Mouse (Mus musculus): ENCODE data around the gene Vps8. TPM values are rescaled to one million over a fixed set of nuclear protein-coding genes. Genes with fewer than 3 reads are reported as not detected.

The Vps8 gene
- total RNA-seq, 2 experiments from 2014 or later = 7.7 to 7.8 TPM

DNA sequence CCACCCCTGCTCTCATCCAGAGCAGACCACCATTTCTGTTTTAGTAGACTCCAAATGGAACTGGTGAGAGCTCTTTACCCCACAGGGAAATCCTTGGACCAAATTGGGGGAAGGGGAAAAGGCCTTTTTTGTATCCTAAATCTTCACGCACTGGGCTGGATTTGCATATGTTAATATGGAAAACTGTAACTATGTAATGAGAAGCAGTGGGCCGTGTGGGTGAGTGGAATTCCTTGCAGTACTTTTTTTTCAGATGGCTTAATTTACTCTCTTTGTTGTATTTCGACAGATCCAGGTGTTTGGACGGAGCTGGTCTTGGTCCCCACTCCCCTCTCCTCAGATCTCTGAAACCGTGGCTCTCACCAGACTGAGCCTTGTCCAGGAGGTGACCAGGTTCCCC is 32.2 kb upstream of the Vps8 start:
- H3K4me3 ChIP-seq = no peak overlapping the region
- no peak overlapping the region for H3K27ac ChIP-seq
- intact Hi-C loops (cut with DNase I) = loop anchor here (5.0 kb wide), 1 partner anchor 143 kb away; no protein-coding TSS in a partner anchor
- DNase-seq = no peak
- TF ChIP-seq CTCF (IDR thresholded peaks at IDR 0.05) = no peak

- intact Hi-C loops (cut with DNase I) = loop anchor here (1.0 to 5.0 kb wide), 2 partner anchors 145 to 188 kb away; partner anchors contain the start of gene Ephb3
- no peak; the same call in 1 of the 2 replicates for TF ChIP-seq CTCF (IDR thresholded peaks at IDR 0.05)
- no peak overlapping the region for H3K4me3 ChIP-seq
- no peak overlapping the region for H3K27ac ChIP-seq
- no peak for DNase-seq
These were observed 30.8 kb upstream of the Vps8 start for GRCm38 (mm10) chr16:21392099-21392498.

GRCm38 (mm10) chr16:21392517-21393112 is 30.3 kb upstream of the Vps8 start:
- peak; percentile 84 for DNase-seq
- TF ChIP-seq CTCF (IDR thresholded peaks at IDR 0.05) = peak; percentile 90
- intact Hi-C loops (cut with DNase I) = loop anchor here (1.0 to 5.0 kb wide), 2 partner anchors 145 to 188 kb away; partner anchors contain the start of gene Ephb3
- no peak overlapping the region for H3K27ac ChIP-seq
- no peak overlapping the region for H3K4me3 ChIP-seq

- intact Hi-C loops (cut with DNase I) = no loop called here
- TF ChIP-seq CTCF (IDR thresholded peaks at IDR 0.05) = no peak
- DNase-seq = no peak
- Histone ChIP-seq H3K4me3 (no peak overlapping the region), H3K27ac (no peak overlapping the region)
These were observed 27.4 kb upstream of the Vps8 start for GRCm38 (mm10) chr16:21395546-21395945.

DNA sequence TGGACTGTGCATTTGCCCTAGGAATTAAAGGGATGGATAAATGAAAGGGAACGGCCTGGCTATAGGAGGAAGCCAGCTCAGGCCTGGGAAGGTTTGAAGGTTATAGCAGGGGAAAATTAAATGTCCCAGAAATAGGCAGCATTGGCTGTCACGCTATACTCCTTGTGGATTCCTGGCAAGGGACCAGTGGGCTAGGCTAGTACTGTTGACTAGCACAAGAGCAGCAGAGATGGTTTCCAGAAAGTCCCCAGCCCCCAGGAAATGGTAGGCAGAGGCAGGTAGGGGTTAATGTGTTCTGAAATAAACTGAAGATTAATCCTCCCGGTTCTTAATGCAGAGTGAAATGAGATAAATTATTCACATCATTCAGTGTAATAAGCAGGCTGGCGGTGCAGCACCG is 25.2 kb upstream of the Vps8 start:
- DNase-seq = no peak
- no peak for TF ChIP-seq CTCF (IDR thresholded peaks at IDR 0.05)
- H3K4me3 ChIP-seq = no peak overlapping the region
- intact Hi-C loops (cut with DNase I) = no loop called here
- H3K27ac ChIP-seq = no peak overlapping the region

DNA sequence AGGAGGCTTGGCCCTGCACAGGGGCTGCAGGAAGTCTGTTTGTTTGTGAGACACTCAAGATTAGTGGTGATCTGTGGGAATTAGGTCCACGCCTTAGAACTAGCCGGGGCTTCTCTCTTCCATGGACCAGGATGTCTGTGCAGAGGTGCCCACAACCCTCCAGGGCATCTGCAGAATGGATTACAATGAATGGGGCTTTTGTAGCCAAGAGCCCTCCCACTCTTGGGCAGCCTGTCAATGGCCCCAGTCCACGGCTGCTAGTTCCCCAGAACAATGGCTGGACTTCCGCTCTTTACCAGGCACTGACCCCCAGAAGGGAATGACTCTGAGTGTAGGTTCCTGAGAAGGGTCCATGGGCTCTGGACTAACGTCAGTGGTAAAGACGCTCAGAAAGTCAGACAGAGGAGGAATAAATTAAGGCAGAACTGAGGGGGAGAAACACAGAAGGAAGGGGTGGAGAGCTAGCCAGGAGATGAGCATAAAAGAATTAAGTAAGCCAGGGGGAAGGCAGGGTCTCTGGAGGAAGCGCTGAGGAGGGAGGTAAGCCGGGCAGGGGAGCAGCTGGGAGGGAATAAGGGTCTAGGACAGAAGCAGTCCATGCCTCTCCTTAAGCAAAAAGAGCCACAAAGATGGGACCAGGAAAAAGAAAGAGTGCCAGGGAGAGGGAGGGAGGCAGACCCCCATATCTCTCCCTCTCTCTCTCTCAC is 24.4 kb upstream of the Vps8 start:
- Histone ChIP-seq H3K27ac (no peak overlapping the region), H3K4me3 (no peak overlapping the region)
- DNase-seq = no peak
- no peak for TF ChIP-seq CTCF (IDR thresholded peaks at IDR 0.05)
- intact Hi-C loops (cut with DNase I) = no loop called here

GRCm38 (mm10) chr16:21399942-21400341 is 23.0 kb upstream of the Vps8 start:
- H3K27ac ChIP-seq = no peak overlapping the region
- no peak overlapping the region for H3K4me3 ChIP-seq
- no peak for DNase-seq
- intact Hi-C loops (cut with DNase I) = no loop called here
- no peak for TF ChIP-seq CTCF (IDR thresholded peaks at IDR 0.05)

GRCm38 (mm10) chr16:21402068-21402467 is 20.9 kb upstream of the Vps8 start:
- peak; percentile 43 for DNase-seq
- intact Hi-C loops (cut with DNase I) = no loop called here
- no peak overlapping the region for H3K27ac ChIP-seq
- no peak for TF ChIP-seq CTCF (IDR thresholded peaks at IDR 0.05)
- H3K4me3 ChIP-seq = peak overlapping the region; percentile 57

GRCm38 (mm10) chr16:21403402-21403801 is 19.5 kb upstream of the Vps8 start:
- intact Hi-C loops (cut with DNase I) = no loop called here
- Histone ChIP-seq H3K4me3 (no peak overlapping the region), H3K27ac (no peak overlapping the region)
- TF ChIP-seq CTCF (IDR thresholded peaks at IDR 0.05) = no peak
- DNase-seq = no peak

DNA sequence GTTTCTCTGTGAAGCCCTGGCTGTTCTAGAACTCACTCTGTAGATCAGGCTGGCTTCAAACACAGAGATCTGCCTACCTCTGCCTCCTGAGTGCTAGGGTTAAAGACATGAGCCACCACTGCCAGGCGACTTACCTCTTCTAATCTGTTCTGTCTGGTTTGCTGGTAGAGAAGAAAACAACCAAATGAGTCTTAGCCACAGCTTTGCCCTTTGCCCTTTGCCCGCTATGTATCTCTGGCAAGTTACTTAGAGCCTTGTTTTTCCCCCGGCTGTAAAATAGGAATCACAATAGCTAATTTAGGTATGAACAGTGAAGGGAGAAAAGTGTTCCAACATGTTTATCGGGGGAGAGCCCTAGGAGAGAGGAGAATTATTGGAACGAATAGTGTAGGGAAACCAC is 18.3 kb upstream of the Vps8 start:
- TF ChIP-seq CTCF (IDR thresholded peaks at IDR 0.05) = no peak
- Histone ChIP-seq H3K4me3 (no peak overlapping the region), H3K27ac (no peak overlapping the region)
- intact Hi-C loops (cut with DNase I) = no loop called here
- DNase-seq = no peak

- no peak for DNase-seq
- no peak for TF ChIP-seq CTCF (IDR thresholded peaks at IDR 0.05)
- intact Hi-C loops (cut with DNase I) = no loop called here
- H3K4me3 ChIP-seq = no peak overlapping the region
- H3K27ac ChIP-seq = no peak overlapping the region
These were observed 17.5 kb upstream of the Vps8 start for GRCm38 (mm10) chr16:21405224-21405969.

DNA sequence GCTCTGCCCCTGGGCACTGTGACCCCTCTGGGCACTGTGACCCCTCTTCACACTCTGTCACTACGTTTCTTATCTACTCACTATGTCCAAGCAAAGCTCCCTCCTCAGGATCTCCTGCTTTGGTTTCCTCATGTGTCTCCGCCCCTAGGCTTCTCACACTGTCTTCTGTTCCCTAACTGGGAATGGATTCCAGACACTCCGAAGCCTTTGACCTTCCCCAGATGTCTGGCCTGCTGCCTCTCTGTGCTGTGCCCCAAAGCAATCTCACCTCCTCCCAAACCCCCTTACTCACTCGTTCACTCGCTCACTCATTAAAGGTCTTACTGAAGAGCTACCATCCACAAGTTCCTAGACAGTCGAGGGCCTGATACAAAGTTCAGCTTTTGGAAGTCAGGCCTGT is 16.8 kb upstream of the Vps8 start:
- intact Hi-C loops (cut with DNase I) = no loop called here
- no peak for TF ChIP-seq CTCF (IDR thresholded peaks at IDR 0.05)
- no peak for DNase-seq
- no peak overlapping the region for H3K4me3 ChIP-seq
- no peak overlapping the region for H3K27ac ChIP-seq

DNA sequence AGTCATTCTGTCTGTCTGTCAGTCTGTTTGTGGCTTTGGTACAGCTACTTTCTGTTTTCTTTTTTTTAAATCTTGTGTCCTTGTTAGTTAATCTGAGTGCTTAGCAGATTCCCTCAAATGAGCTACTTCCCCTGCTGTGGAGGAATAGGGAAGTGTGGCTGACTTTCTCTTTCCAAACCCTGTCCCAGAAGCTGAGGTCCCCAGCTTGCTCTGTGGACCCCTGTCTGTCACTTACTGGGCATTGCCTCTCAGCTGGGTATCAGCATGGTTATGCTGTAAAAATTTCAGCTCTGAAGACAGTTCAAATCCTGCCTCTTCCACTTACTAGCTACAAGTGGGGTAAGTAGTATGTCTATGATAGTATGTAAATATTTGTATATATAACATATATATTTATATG is 11.1 kb upstream of the Vps8 start:
- TF ChIP-seq CTCF (IDR thresholded peaks at IDR 0.05) = no peak
- no peak overlapping the region for H3K27ac ChIP-seq
- intact Hi-C loops (cut with DNase I) = loop anchor here (1.0 to 5.0 kb wide), 2 partner anchors 169 to 207 kb away; partner anchors contain the start of gene Ephb3

More for the DNA sequence above, 11.1 kb upstream of the Vps8 start:
- DNase-seq = no peak
- H3K4me3 ChIP-seq = no peak overlapping the region
